Mouse (Mus musculus) forelimb bud, embryonic 11.5 days (tissue): Measurements from ENCODE around the gene Prkce.

Experiments used
- DNase-seq: peaks from one replicate; pipeline ENCODE4 v3.0.0-alpha.2; 2012; ENCODE audit warnings: low read depth, low spot score

Gene Prkce

GRCm38 (mm10) chr17:86364349-86365075 is 196.9 kb downstream of the Prkce start:
- no peak for DNase-seq

DNA sequence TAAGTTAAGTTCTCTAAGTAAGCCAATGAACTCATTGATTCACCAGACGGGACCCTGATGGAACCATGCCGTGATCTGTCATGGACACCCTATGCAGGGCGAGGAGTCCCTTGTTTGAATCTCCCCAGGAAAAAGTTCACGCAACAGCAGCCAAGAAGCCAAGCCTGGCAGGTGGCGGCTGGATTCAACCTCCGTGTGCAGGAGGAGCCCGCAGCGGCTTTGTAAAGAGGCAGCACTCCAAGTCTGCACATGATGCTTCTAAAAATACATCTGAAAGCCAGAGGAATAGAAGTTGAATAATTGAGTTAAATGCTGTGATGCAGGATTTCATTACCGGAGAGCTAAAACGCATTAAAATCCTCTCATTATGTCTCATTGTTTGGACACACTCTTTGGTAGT is 199.3 kb downstream of the Prkce start:
- no peak for DNase-seq

DNA sequence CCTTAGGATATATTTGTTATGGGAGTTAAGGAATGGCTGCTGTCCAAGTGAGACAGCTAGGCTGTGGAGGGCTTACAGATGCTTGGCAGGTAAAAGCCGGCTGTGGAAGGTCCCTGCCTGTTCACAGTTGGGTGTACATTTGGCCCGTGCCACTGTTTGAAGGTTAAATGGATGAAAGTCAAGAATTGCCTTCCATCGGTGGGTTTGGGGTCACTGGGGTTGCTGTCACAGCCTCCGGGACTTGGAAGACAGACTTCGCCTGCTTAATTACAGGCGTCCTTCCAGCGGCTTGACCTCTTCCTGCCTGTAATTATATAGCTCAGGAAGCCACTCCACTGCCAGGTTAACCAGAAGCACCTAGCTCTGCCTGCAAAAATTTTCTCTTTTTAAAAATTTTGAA is 200.1 kb downstream of the Prkce start:
- no peak for DNase-seq

DNA sequence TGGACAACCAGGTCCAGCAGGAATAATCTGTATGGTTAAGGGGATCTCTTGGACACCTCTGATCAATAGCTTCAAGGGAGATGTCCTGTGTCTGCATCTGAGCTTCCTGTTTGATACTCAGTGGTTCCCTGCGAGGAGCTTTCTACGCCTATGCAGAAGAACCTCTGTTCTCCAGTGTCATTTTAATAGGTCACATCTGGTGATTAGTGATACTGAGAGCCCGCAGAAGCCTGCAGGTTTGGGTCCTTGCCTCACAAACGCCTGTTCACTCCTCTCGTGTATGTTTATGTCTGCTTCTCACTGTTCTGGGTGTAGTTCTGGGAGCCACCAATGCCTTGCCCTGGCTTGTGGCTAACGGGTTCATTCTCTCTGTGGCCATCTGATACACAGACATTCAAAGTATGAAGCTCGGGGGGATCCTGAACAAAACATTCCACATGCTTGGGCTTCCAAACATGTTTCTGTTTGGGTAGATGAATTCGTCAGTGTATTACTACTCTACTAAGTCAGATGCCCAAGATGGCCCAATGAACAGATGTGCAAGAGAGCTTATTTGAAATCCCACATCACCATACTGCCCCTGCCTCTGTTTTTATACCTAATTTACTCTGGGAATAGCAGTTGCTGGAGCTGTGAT is 202.6 kb downstream of the Prkce start:
- no peak for DNase-seq

- no peak for DNase-seq
These were observed 203.5 kb downstream of the Prkce start for GRCm38 (mm10) chr17:86371101-86371561.

- no peak for DNase-seq
These were observed 208.8 kb downstream of the Prkce start for GRCm38 (mm10) chr17:86376389-86376788.

DNA sequence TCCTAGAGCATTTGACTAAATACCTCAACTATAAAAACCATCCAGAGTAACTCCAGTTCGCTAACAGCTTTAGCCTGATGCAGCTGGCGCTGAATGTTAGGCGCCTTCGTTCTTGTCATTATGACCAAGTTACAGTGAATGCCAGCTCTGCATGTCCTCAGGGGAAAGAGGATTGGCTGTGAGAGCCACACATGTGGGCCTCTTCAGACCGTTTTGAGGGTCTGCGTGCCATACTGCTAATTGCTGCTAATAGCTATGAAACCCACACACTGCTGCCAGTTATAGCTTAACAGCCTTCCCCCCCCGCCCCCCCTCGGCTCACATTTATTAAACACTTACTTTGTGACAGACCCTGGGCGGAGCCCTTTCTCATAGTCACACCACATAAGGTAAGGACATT is 210.3 kb downstream of the Prkce start:
- DNase-seq = peak; percentile 47

GRCm38 (mm10) chr17:86378611-86379010 is 211.0 kb downstream of the Prkce start:
- no peak for DNase-seq

GRCm38 (mm10) chr17:86379405-86380137 is 212.0 kb downstream of the Prkce start:
- DNase-seq = no peak

DNA sequence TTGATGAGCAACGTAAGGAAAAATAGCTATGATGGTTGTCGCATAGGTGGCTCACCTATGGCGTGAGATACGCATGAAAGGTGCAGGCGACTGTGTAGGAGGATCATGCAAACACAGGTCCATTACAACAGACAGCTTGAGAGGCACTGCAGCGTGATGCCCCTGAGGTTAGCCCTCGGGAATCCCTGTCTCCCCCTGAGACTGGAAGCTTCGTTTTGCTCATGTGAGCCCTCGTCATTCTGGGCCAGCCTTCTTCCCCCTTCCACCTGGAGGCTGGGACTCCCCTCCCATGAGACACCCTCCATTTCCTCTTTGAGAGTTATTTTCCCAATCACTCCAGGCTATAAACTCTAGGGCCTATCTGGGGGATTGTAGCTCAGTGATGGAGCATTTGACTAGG is 213.9 kb downstream of the Prkce start:
- no peak for DNase-seq

DNA sequence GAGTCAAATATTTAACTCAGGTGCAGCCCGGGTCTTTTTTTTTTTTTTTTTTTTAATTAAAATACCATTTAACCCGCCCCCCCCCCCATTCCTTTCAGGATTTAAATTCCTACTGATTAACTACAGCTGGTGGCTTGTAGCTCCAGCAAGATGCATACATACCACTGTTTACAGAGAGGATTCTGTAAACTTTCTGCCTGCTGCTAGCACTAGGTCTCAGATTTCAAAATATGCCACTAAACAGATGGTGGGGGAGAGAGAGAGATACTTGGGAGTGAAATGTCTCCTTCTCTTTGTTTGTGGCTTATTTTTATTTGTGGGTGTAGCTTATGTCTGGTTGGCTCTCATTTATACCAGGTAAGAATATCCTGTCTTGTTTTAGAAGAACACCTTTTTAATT is 215.3 kb downstream of the Prkce start:
- DNase-seq = peak; percentile 52

DNA sequence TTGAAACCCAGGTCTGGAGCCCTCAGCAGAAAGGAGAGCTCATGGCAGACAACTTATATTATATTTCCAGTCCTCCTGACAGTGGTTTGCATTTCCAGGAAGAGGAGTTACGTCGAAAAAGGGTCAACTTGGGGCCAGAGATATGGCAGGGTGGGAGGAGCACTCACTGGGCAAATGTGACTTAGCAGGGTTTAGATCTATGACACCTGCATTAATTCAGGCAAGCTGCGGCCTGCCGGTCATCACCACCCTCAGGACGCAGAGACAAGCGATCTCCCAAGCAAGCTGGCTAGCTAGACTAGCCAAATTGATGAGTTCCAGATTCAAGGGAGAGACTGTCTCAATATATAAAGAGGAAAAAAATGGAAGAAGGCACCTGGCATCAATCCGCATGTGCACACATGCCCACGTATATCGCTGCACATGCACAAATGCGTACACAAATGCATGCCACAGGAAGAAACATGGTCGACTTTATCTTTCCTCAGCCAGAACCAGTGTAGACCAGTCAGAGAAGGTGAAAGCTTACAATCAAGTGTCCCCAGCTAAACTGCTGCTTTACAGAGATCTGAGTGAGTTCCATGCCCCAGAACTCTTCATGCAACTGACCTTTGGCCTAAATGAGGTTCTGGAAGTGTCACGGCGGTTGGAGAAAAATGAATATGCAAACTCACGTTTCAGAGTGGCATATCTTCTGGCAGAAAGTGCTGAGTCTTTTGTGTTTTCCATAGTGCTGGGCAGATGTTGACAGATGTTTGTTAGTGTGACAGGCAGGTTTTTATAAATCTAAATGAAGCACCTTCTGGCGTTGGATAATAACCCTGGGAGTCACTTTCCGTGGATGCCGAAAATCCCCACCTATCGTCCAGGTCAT is 216.4 kb downstream of the Prkce start:
- DNase-seq = no peak

- DNase-seq = no peak
These were observed 224.9 kb downstream of the Prkce start for GRCm38 (mm10) chr17:86392475-86392874.

DNA sequence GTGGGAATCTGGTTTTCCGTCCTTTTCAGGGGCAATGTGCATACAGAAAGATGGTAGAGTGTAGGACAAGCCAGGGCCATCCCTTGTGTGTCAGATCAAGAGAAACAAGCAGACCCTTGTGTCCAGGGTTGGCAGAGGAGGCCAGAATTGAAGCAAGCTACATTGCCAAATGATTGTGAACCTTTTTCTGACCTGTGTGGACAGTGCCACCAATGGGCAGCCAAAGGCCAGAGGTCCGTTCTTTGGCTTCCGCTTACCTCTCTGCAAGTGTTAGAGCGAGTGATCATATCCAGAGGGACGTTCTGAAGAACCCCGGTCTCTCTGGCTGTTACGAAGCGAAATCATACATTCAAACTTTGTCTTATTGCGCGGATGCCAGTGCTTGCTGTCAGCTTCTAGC is 225.6 kb downstream of the Prkce start:
- DNase-seq = no peak

DNA sequence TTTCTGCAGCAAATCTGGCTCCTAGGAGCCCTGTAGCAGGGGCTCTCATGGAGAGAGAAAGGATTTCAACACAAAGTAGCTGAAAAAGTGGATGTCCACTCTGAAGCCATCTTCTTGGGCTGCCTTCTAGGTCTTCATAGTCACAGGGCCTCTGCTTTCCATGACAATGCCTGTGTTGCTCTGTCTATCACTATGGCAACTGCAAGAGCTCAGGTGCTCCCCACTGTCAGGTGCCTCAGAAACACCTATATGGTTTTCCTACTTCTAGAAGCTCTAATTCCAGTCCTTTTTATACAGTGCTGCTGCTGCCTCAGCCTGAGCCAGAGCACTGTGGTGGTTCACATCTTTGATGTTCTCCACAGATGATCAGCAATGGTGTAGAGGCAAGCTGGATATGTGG is 229.5 kb downstream of the Prkce start:
- DNase-seq = no peak

- DNase-seq = no peak
These were observed 230.1 kb downstream of the Prkce start for GRCm38 (mm10) chr17:86397647-86398046.

DNA sequence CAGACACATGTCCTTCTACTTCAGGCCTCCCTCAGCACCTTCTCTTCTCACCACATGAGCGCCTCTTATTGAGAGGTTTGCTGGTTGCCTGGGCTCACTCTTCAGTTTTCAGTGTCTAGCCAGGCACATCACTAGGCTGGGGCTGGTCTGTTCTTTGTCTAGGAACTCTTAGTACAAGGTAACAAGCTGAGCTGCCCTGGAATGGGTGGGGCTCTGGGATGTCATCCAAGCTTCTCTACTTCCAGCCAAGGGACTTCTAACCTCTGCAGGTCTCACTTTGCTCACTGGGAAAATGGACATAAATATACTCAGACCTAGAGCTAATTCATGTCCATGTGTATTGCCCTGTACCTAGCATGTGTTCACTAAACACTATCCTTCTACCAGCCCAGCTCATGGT is 230.6 kb downstream of the Prkce start:
- no peak for DNase-seq

GRCm38 (mm10) chr17:86400032-86400431 is 232.4 kb downstream of the Prkce start:
- no peak for DNase-seq

DNA sequence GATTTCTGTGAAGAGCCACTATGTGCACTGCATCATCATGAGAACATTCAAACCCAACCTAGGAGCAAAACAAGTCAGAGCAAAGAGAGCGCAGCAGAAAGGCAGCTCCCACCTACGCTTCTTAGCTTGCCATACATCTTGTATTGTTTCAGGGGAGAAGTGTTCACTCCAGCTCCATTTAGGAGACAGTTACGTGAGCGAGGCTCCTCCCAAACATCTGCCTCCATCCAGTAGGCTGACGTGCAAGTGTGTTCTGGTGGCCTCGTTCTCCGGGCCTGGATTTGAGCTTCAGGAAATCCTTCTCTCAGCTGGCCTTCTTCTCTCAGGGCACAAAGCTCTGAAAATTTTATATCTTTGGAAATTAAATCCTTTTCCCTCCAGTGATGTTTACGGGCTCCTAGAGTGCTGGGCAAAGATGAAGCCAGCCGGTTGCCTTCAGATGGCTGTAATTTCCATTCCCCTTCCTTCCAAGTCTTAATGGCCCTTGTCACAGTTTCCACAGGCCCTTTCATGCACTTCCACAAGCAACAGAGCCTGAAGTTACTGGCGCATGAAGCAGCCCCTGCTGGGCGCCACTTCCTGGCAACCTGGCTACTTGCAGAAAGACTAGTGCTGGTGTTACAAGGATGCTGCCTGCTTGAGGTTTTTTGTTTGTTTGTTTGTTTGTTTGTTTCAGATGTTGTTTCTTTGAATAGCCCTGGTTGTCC is 237.4 kb downstream of the Prkce start:
- DNase-seq = peak; percentile 57

- no peak for DNase-seq
These were observed 238.1 kb downstream of the Prkce start for GRCm38 (mm10) chr17:86405644-86406043.
